Mouse (Mus musculus): ENCODE measurements around the gene Serpini1. TPM values are rescaled to one million over a fixed set of nuclear protein-coding genes. Genes with fewer than 3 reads are reported as not detected.

Gene Serpini1
- polyA plus RNA-seq, 1 experiment from 2014 or later: 9.5 TPM

GRCm38 (mm10) chr3:75574074-75574473, 16.7 kb downstream of the Serpini1 start:
- no peak overlapping the region for H3K4me2 ChIP-seq (replicated peaks; ENCODE audit: low read depth)
- no peaks in the 10 kb centered on the region for H3K36me3 ChIP-seq (ENCODE audit: control insufficient read depth, insufficient read depth)
- no peak overlapping the region for H3K9ac ChIP-seq (ENCODE audit: low read depth, low read length)
- H3K9me3 ChIP-seq (ENCODE audit: control insufficient read depth): no peaks in the 10 kb centered on the region
- H3K27me3 ChIP-seq (replicated peaks; ENCODE audit: control insufficient read depth, insufficient read depth, low read length): no peaks in the 10 kb centered on the region
- no peak for TF ChIP-seq CTCF (IDR thresholded peaks at IDR 0.05; ENCODE audit: low read depth)
- H3K4me1 ChIP-seq (replicated peaks; ENCODE audit: control insufficient read depth, insufficient read depth, low read length): no peaks in the 10 kb centered on the region
- ATAC-seq: no peak
- no peak overlapping the region for H3K27ac ChIP-seq (ENCODE audit: low read depth, low read length)
- 83% methylated on average over 2 of the region's 2 CpGs for WGBS
- H3K4me3 ChIP-seq (ENCODE audit: low read depth, low read length): no peak overlapping the region

GRCm38 (mm10) chr3:75575582-75575981, 18.2 kb downstream of the Serpini1 start:
- TF ChIP-seq CTCF (IDR thresholded peaks at IDR 0.05; ENCODE audit: low read depth): no peak
- Histone ChIP-seq H3K4me2 (replicated peaks; ENCODE audit: low read depth) (no peak overlapping the region), H3K9me3 (ENCODE audit: control insufficient read depth) (no peaks in the 10 kb centered on the region), H3K36me3 (ENCODE audit: control insufficient read depth, insufficient read depth) (no peaks in the 10 kb centered on the region), H3K4me1 (replicated peaks; ENCODE audit: control insufficient read depth, insufficient read depth, low read length) (no peaks in the 10 kb centered on the region), H3K27ac (ENCODE audit: low read depth, low read length) (no peak overlapping the region), H3K4me3 (ENCODE audit: low read depth, low read length) (no peak overlapping the region), H3K27me3 (replicated peaks; ENCODE audit: control insufficient read depth, insufficient read depth, low read length) (no peaks in the 10 kb centered on the region), H3K9ac (ENCODE audit: low read depth, low read length) (no peak overlapping the region)
- WGBS: 67% methylated on average over 1 of the region's 1 CpGs
- ATAC-seq: no peak

GRCm38 (mm10) chr3:75579352-75579751, 22.0 kb downstream of the Serpini1 start:
- Histone ChIP-seq H3K4me2 (replicated peaks; ENCODE audit: low read depth) (no peak overlapping the region), H3K4me1 (replicated peaks; ENCODE audit: control insufficient read depth, insufficient read depth, low read length) (no peaks in the 10 kb centered on the region), H3K36me3 (ENCODE audit: control insufficient read depth, insufficient read depth) (no peaks in the 10 kb centered on the region), H3K27me3 (replicated peaks; ENCODE audit: control insufficient read depth, insufficient read depth, low read length) (no peaks in the 10 kb centered on the region), H3K9me3 (ENCODE audit: control insufficient read depth) (no peaks in the 10 kb centered on the region), H3K27ac (ENCODE audit: low read depth, low read length) (no peak overlapping the region), H3K4me3 (ENCODE audit: low read depth, low read length) (no peak overlapping the region), H3K9ac (ENCODE audit: low read depth, low read length) (no peak overlapping the region)
- ATAC-seq: no peak
- peak; percentile 45 for TF ChIP-seq CTCF (IDR thresholded peaks at IDR 0.05; ENCODE audit: low read depth)
- WGBS: 45% methylated on average over 4 of the region's 4 CpGs

DNA sequence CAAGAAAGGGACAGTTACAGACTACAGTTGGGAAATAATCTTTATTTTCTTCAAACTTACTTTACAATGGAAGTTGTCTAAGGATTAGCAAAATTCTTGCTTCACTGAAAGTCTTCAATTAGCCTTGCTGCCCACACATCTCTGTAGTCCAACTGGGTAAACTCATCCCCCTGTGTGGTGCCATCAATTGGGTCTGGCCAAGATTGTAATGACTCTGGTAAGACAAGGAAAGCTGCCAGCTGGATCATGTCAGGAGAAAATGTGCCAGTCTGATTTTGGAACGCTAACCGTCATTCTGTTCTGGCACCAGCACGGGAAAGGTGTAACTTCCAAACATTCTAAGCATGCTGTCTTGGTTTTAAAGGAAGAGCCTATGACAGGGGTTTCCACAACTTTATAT, 25.9 kb downstream of the Serpini1 start:
- Histone ChIP-seq H3K4me2 (replicated peaks; ENCODE audit: low read depth) (no peak overlapping the region), H3K27me3 (replicated peaks; ENCODE audit: control insufficient read depth, insufficient read depth, low read length) (no peaks in the 10 kb centered on the region), H3K27ac (ENCODE audit: low read depth, low read length) (no peak overlapping the region), H3K4me3 (ENCODE audit: low read depth, low read length) (no peak overlapping the region), H3K36me3 (ENCODE audit: control insufficient read depth, insufficient read depth) (no peaks in the 10 kb centered on the region), H3K9ac (ENCODE audit: low read depth, low read length) (no peak overlapping the region), H3K9me3 (ENCODE audit: control insufficient read depth) (no peaks in the 10 kb centered on the region), H3K4me1 (replicated peaks; ENCODE audit: control insufficient read depth, insufficient read depth, low read length) (no peaks in the 10 kb centered on the region)
- TF ChIP-seq CTCF (IDR thresholded peaks at IDR 0.05; ENCODE audit: low read depth): no peak
- ATAC-seq: no peak
- WGBS: 91% methylated on average over 3 of the region's 3 CpGs

DNA sequence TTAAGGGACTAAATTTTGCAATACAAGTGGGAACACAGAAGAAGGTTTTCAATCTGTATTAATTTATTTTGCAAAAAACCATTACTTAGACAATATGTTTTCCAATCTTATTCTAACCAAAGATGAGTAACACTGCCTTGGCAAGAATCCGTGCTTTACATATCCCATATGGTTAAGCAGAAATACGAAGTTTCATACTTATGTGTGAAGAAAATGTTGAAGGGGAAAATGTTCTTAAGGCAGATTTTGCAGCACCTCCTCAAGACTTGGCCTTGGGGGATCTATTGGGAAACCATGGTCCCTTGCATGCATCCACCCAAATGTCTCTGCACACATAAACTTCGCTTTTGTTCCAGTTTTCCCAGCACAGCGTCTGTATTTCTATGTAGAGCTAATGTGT, 27.6 kb downstream of the Serpini1 start:
- Histone ChIP-seq H3K9me3 (ENCODE audit: control insufficient read depth) (no peaks in the 10 kb centered on the region), H3K4me2 (replicated peaks; ENCODE audit: low read depth) (no peak overlapping the region), H3K27me3 (replicated peaks; ENCODE audit: control insufficient read depth, insufficient read depth, low read length) (no peaks in the 10 kb centered on the region), H3K4me1 (replicated peaks; ENCODE audit: control insufficient read depth, insufficient read depth, low read length) (no peaks in the 10 kb centered on the region), H3K36me3 (ENCODE audit: control insufficient read depth, insufficient read depth) (no peaks in the 10 kb centered on the region), H3K9ac (ENCODE audit: low read depth, low read length) (no peak overlapping the region), H3K4me3 (ENCODE audit: low read depth, low read length) (no peak overlapping the region), H3K27ac (ENCODE audit: low read depth, low read length) (no peak overlapping the region)
- no peak for ATAC-seq
- 80% methylated on average over 4 of the region's 4 CpGs for WGBS
- TF ChIP-seq CTCF (IDR thresholded peaks at IDR 0.05; ENCODE audit: low read depth): no peak

DNA sequence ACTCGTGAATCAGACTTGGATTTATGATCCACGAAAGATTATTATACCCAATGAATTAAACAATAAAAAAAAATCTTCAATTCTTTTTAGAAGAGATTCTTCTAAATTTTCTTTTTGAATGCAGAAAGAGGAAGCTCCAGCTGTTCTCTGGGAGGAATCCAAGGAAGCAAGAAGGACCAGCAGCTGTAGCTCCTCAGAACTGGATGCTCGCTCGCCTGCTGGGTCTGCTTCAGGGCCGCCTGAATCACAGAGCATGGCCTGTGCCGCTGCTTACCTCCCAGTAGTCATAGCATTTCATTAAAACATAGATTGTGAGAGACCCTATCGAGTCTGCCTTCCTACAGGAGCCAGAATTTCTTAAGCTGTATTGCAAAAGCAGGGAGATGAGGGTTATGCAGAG, 53.7 kb downstream of the Serpini1 start:
- no peak for ATAC-seq
- 63% methylated on average over 7 of the region's 7 CpGs for WGBS
- no peak overlapping the region for H3K27ac ChIP-seq (ENCODE audit: low read depth, low read length)

GRCm38 (mm10) chr3:75624627-75625026, 67.3 kb downstream of the Serpini1 start:
- H3K27me3 ChIP-seq (replicated peaks; ENCODE audit: control insufficient read depth, insufficient read depth, low read length): no peaks in the 10 kb centered on the region
- no peaks in the 10 kb centered on the region for H3K4me1 ChIP-seq (replicated peaks; ENCODE audit: control insufficient read depth, insufficient read depth, low read length)
- TF ChIP-seq CTCF (IDR thresholded peaks at IDR 0.05; ENCODE audit: low read depth): no peak
- no peak for ATAC-seq
- no peak overlapping the region for H3K4me2 ChIP-seq (replicated peaks; ENCODE audit: low read depth)
- no peaks in the 10 kb centered on the region for H3K9me3 ChIP-seq (ENCODE audit: control insufficient read depth)
- WGBS: 74% methylated on average over 2 of the region's 2 CpGs
- H3K27ac ChIP-seq (ENCODE audit: low read depth, low read length): no peak overlapping the region
- H3K36me3 ChIP-seq (ENCODE audit: control insufficient read depth, insufficient read depth): no peaks in the 10 kb centered on the region
- no peak overlapping the region for H3K4me3 ChIP-seq (ENCODE audit: low read depth, low read length)
- no peak overlapping the region for H3K9ac ChIP-seq (ENCODE audit: low read depth, low read length)

More for the DNA sequence above, 53.7 kb downstream of the Serpini1 start:
- H3K4me3 ChIP-seq (ENCODE audit: low read depth, low read length): no peak overlapping the region
- no peak overlapping the region for H3K9ac ChIP-seq (ENCODE audit: low read depth, low read length)
- TF ChIP-seq CTCF (IDR thresholded peaks at IDR 0.05; ENCODE audit: low read depth): no peak
- no peaks in the 10 kb centered on the region for H3K27me3 ChIP-seq (replicated peaks; ENCODE audit: control insufficient read depth, insufficient read depth, low read length)
- H3K4me1 ChIP-seq (replicated peaks; ENCODE audit: control insufficient read depth, insufficient read depth, low read length): no peaks in the 10 kb centered on the region
- no peaks in the 10 kb centered on the region for H3K36me3 ChIP-seq (ENCODE audit: control insufficient read depth, insufficient read depth)
- no peaks in the 10 kb centered on the region for H3K9me3 ChIP-seq (ENCODE audit: control insufficient read depth)
- no peak overlapping the region for H3K4me2 ChIP-seq (replicated peaks; ENCODE audit: low read depth)
